Mouse (Mus musculus) ES-Bruce4 (cell line): ENCODE results near the gene Unc13b.

Experiments
- CTCF ChIP-seq: IDR thresholded peaks from one replicate; pipeline ENCODE4 v1.8.1; 2011; ENCODE audit warnings: low read depth, low read length
- EP300 ChIP-seq: IDR thresholded peaks from 2 replicates; pipeline ENCODE4 v1.6.1; 2011; ENCODE audit warnings: low read depth, low read length; ENCODE audit not compliant: insufficient read depth
- POLR2A ChIP-seq: IDR thresholded peaks from one replicate; pipeline ENCODE4 v1.8.1; 2011; ENCODE audit warnings: low read length; ENCODE audit not compliant: insufficient read depth

DNA sequence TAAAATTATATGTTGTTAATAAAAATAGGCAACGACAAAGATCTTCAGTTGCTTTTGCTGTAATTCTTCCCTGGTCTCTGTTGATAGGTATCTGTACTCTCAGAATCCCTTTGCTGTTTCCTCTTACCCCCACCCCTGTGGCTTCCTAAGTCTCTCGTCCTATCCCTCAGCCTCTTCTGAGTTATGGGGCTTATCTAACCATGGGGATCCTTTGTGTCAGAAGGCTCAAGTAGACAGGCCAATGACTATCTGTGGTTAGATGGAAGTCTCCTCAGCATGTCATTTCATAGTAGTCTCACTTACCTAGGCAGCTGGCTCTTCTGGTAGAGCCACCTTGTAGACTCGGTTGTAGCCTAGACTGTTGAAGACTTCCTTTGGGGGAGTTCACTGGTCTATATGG lies 173.1 kb downstream of the Unc13b start:
- TF ChIP-seq POLR2A (no peak), CTCF (no peak), EP300 (no peak)
